Mouse (Mus musculus): Measurements from ENCODE around the gene Speer3.
"Not testable (repeated sequence)": the region's sequence is repeated elsewhere in the genome, so short reads cannot be mapped to it uniquely, and the experiment has no call there.

The Speer3 gene

GRCm38 (mm10) chr5:13791319-13791718 lies at the start of gene Speer3:
Gene Speer3 (plus strand): TSS chr5:13791619.
- in situ Hi-C loops (cut with MseI, MboI), result no loop called here

GRCm38 (mm10) chr5:13810496-13810895 lies 19.1 kb downstream of the Speer3 start:
- in situ Hi-C loops (cut with MseI, MboI), result not testable (repeated sequence)

GRCm38 (mm10) chr5:13825108-13825507 lies 33.7 kb downstream of the Speer3 start:
- in situ Hi-C loops (cut with MseI, MboI), result no loop called here

GRCm38 (mm10) chr5:13826708-13827107 lies 35.3 kb downstream of the Speer3 start:
- in situ Hi-C loops (cut with MseI, MboI), result no loop called here

GRCm38 (mm10) chr5:13844317-13844716 lies 52.9 kb downstream of the Speer3 start:
- in situ Hi-C loops (cut with MseI, MboI), result no loop called here

Data from mouse trophoblast stem cell (cell line).